Mouse (Mus musculus) liver, embryonic 16.5 days (tissue): ENCODE measurements around the gene Spryd3. TPM values are rescaled to one million over a fixed set of nuclear protein-coding genes. Genes with fewer than 3 reads are reported as not detected.
"Not testable (repeated sequence)": the region's sequence is repeated elsewhere in the genome, so short reads cannot be mapped to it uniquely, and the experiment has no call there.

ENCODE experiments used
- ATAC-seq: fragments of 200-750 bp; cut with Nextera tagmentation; 2 replicates; pipeline ENCODE4 v1.8.0; 2017; ENCODE audit warnings: low read depth, mild to moderate bottlenecking, moderate number of reproducible peaks, moderate library complexity
- H3K27ac ChIP-seq: fragments of 300-500 bp; sonication (generic); 2 replicates; pipeline ENCODE4 v1.5.1; 2014; ENCODE audit warnings: mild to moderate bottlenecking, low read length
- H3K27me3 ChIP-seq: fragments of 300-500 bp; sonication (generic); 2 replicates; pipeline ENCODE4 v1.6.1; 2014; ENCODE audit warnings: low read depth, low read length, mixed read lengths; ENCODE audit not compliant: control insufficient read depth, insufficient read depth
- H3K36me3 ChIP-seq: fragments of 300-500 bp; sonication (generic); 2 replicates; pipeline ENCODE4 v1.6.1; 2014; ENCODE audit warnings: mild to moderate bottlenecking; ENCODE audit not compliant: control insufficient read depth, insufficient read depth
- H3K4me1 ChIP-seq: fragments of 300-500 bp; sonication (generic); 2 replicates; pipeline ENCODE4 v1.6.1; 2014; ENCODE audit warnings: low read depth, low read length, mixed read lengths; ENCODE audit not compliant: control insufficient read depth
- H3K4me2 ChIP-seq: fragments of 300-500 bp; sonication (generic); 2 replicates; pipeline ENCODE4 v1.6.1; 2014; ENCODE audit warnings: low read depth, low read length, mixed read lengths
- H3K4me3 ChIP-seq: fragments of 300-500 bp; sonication (generic); 2 replicates; pipeline ENCODE4 v1.5.1; 2014; ENCODE audit warnings: low read depth, mild to moderate bottlenecking, low read length
- H3K9ac ChIP-seq: fragments of 300-500 bp; sonication (generic); 2 replicates; pipeline ENCODE4 v1.6.1; 2014; ENCODE audit warnings: low read depth, low read length
- H3K9me3 ChIP-seq: fragments of 300-500 bp; sonication (generic); replicated peaks from 2 replicates; pipeline ENCODE4 v1.6.1; 2016; ENCODE audit warnings: low read length; ENCODE audit not compliant: control insufficient read depth
- WGBS: fragments of 180-500 bp; shearing (Covaris S2); extraction: QIAGEN DNeasy Blood & Tissue Kit; methylation state at CpG from one replicate; pipeline ENCODE4 v1.1.7; 2014; ENCODE audit not compliant: insufficient replicate concordance; 5-methylcytosine and 5-hydroxymethylcytosine counted together
- polyA plus RNA-seq: library from polyadenylated mRNA; unstranded; fragments of >200 nt; fragmentation: Nextera tagmentation; extraction: Ambion mirVana; gene quantifications from 2 replicates; pipeline ENCODE4 v1.2.1, GENCODE M21; 2015

Spryd3 gene
- polyA plus RNA-seq, 1 experiment from 2014 or later: 14.3 TPM

- Histone ChIP-seq H3K27me3 (no peaks in the 10 kb centered on the region), H3K36me3 (no peaks in the 10 kb centered on the region), H3K9ac (no peak overlapping the region), H3K4me3 (no peak overlapping the region), H3K4me1 (no peaks in the 10 kb centered on the region), H3K9me3 (no peaks in the 10 kb centered on the region), H3K27ac (no peak overlapping the region), H3K4me2 (no peak overlapping the region)
- 66% methylated on average over 2 of the region's 2 CpGs for whole genome bisulfite sequencing
- no peak for ATAC-seq
Measured at GRCm38 (mm10) chr15:102169064-102169463, 33.0 kb upstream of the Spryd3 start.

GRCm38 (mm10) chr15:102167620-102168021, 31.6 kb upstream of the Spryd3 start:
- Histone ChIP-seq H3K9me3 (no peaks in the 10 kb centered on the region), H3K36me3 (no peaks in the 10 kb centered on the region), H3K4me1 (no peaks in the 10 kb centered on the region), H3K4me3 (no peak overlapping the region), H3K4me2 (no peak overlapping the region), H3K9ac (no peak overlapping the region), H3K27ac (no peak overlapping the region), H3K27me3 (no peaks in the 10 kb centered on the region)
- ATAC-seq: no peak
- 56% methylated on average over 6 of the region's 6 CpGs for WGBS

- Histone ChIP-seq H3K4me3 (no peak overlapping the region), H3K4me2 (no peak overlapping the region), H3K27ac (no peak overlapping the region), H3K27me3 (no peaks in the 10 kb centered on the region), H3K9me3 (no peaks in the 10 kb centered on the region), H3K36me3 (no peaks in the 10 kb centered on the region), H3K4me1 (no peaks in the 10 kb centered on the region), H3K9ac (no peak overlapping the region)
- ATAC-seq: no peak
- 13% methylated on average over 6 of the region's 6 CpGs for WGBS
Measured at GRCm38 (mm10) chr15:102165468-102166100, 29.6 kb upstream of the Spryd3 start.

- Histone ChIP-seq H3K27ac (no peak overlapping the region), H3K9ac (no peak overlapping the region), H3K4me3 (no peak overlapping the region), H3K4me2 (no peak overlapping the region), H3K27me3 (no peaks in the 10 kb centered on the region), H3K9me3 (no peaks in the 10 kb centered on the region), H3K4me1 (no peaks in the 10 kb centered on the region), H3K36me3 (no peaks in the 10 kb centered on the region)
- ATAC-seq: no peak
- WGBS: 21% methylated on average over 3 of the region's 3 CpGs
Measured at GRCm38 (mm10) chr15:102163900-102164693, 28.1 kb upstream of the Spryd3 start.

- no peaks in the 10 kb centered on the region for H3K27me3 ChIP-seq
- 62% methylated on average over 27 of the region's 27 CpGs for WGBS
- no peaks in the 10 kb centered on the region for H3K36me3 ChIP-seq
Measured at GRCm38 (mm10) chr15:102160415-102161060, 24.5 kb upstream of the Spryd3 start.

GRCm38 (mm10) chr15:102156836-102157235, 20.8 kb upstream of the Spryd3 start:
- Histone ChIP-seq H3K27ac (no peak overlapping the region), H3K9me3 (no peaks in the 10 kb centered on the region), H3K4me1 (no peaks in the 10 kb centered on the region), H3K36me3 (no peaks in the 10 kb centered on the region), H3K4me2 (no peak overlapping the region), H3K4me3 (no peak overlapping the region), H3K27me3 (no peaks in the 10 kb centered on the region), H3K9ac (no peak overlapping the region)
- no peak for ATAC-seq
- WGBS: 69% methylated on average over 20 of the region's 20 CpGs

More at GRCm38 (mm10) chr15:102160415-102161060, 24.5 kb upstream of the Spryd3 start:
- no peak overlapping the region for H3K9ac ChIP-seq
- H3K4me2 ChIP-seq: no peak overlapping the region
- no peak overlapping the region for H3K4me3 ChIP-seq
- no peaks in the 10 kb centered on the region for H3K9me3 ChIP-seq
- H3K27ac ChIP-seq: no peak overlapping the region
- H3K4me1 ChIP-seq: no peaks in the 10 kb centered on the region
- ATAC-seq: no peak

GRCm38 (mm10) chr15:102155006-102155405, 19.0 kb upstream of the Spryd3 start:
- H3K36me3 ChIP-seq, H3K9me3 ChIP-seq, H3K4me3 ChIP-seq, H3K27ac ChIP-seq, H3K9ac ChIP-seq, ATAC-seq, H3K27me3 ChIP-seq, H3K4me2 ChIP-seq: not testable (repeated sequence)
- peaks cover 12% of the 10 kb centered on the region for H3K4me1 ChIP-seq
- WGBS: 83% methylated on average over 6 of the region's 6 CpGs

- Histone ChIP-seq H3K9ac (no peak overlapping the region), H3K4me2 (no peak overlapping the region), H3K36me3 (no peaks in the 10 kb centered on the region), H3K27ac (no peak overlapping the region), H3K27me3 (no peaks in the 10 kb centered on the region), H3K4me3 (no peak overlapping the region), H3K9me3 (no peaks in the 10 kb centered on the region), H3K4me1 (peaks cover 25% of the 10 kb centered on the region)
- 55% methylated on average over 4 of the region's 4 CpGs for WGBS
- no peak for ATAC-seq
Measured at GRCm38 (mm10) chr15:102152646-102153045, 16.6 kb upstream of the Spryd3 start.
